Mouse (Mus musculus): ENCODE data around the gene Ero1l. TPM values are rescaled to one million over a fixed set of nuclear protein-coding genes. Genes with fewer than 3 reads are reported as not detected.

Gene Ero1l
- 42.2 and 48.3 TPM in 2 replicates for polyA plus RNA-seq (2015; fragmentation: Nextera tagmentation; extraction: Ambion mirVana)

- Histone ChIP-seq H3K27ac (peak within 1 kb of the TSS; percentile 95), H3K27me3 (replicated peaks) (no peaks in the 10 kb centered on the region), H3K4me2 (peak within 1 kb of the TSS; percentile 57), H3K4me1 (no peaks in the 10 kb centered on the region), H3K9ac (peak within 1 kb of the TSS; percentile 92), H3K4me3 (replicated peaks) (peak within 1 kb of the TSS; percentile 85), H3K9me3 (no peaks in the 10 kb centered on the region), H3K36me3 (no peaks in the 10 kb centered on the region)
- WGBS, result 2% methylated on average over 63 of the region's 74 CpGs
- ATAC-seq (ENCODE audit: insufficient read depth, low FRiP score, low read depth), result peak; percentile 96
Observed at GRCm38 (mm10) chr14:45318426-45319236, at the start of gene Ero1l. TSS of gene Ero1l (minus strand) at chr14:45318771.

GRCm38 (mm10) chr14:45365196-45365587 is 46.6 kb upstream of the Ero1l start:
- no peak overlapping the region for H3K4me2 ChIP-seq
- H3K9ac ChIP-seq, result no peak overlapping the region
- no peaks in the 10 kb centered on the region for H3K4me1 ChIP-seq
- H3K36me3 ChIP-seq, result peaks cover 10% of the 10 kb centered on the region
- H3K27me3 ChIP-seq (replicated peaks), result no peaks in the 10 kb centered on the region
- no peak for ATAC-seq (ENCODE audit: insufficient read depth, low FRiP score, low read depth)
- no peaks in the 10 kb centered on the region for H3K9me3 ChIP-seq
- no peak overlapping the region for H3K27ac ChIP-seq
- no peak overlapping the region for H3K4me3 ChIP-seq (replicated peaks)
- 87% methylated on average over 6 of the region's 6 CpGs for whole genome bisulfite sequencing

GRCm38 (mm10) chr14:45364211-45365195 is 45.9 kb upstream of the Ero1l start:
- Histone ChIP-seq H3K9me3 (no peaks in the 10 kb centered on the region), H3K4me1 (no peaks in the 10 kb centered on the region), H3K27ac (no peak overlapping the region), H3K36me3 (peaks cover 4% of the 10 kb centered on the region), H3K27me3 (replicated peaks) (no peaks in the 10 kb centered on the region), H3K4me3 (replicated peaks) (no peak overlapping the region), H3K9ac (no peak overlapping the region), H3K4me2 (no peak overlapping the region)
- 85% methylated on average over 16 of the region's 16 CpGs for WGBS
- no peak for ATAC-seq (ENCODE audit: insufficient read depth, low FRiP score, low read depth)

- Histone ChIP-seq H3K27me3 (replicated peaks) (no peaks in the 10 kb centered on the region), H3K4me1 (0 out of 2 replicates have a peak, but pooled peaks cover 3% of the 10 kb centered on the region), H3K36me3 (peaks cover 17% of the 10 kb centered on the region), H3K9ac (peak within 1 kb of the TSS; percentile 64), H3K4me3 (replicated peaks) (peak within 1 kb of the TSS; percentile 66), H3K4me2 (peak within 1 kb of the TSS; percentile 61), H3K27ac (peak within 1 kb of the TSS; percentile 68), H3K9me3 (no peaks in the 10 kb centered on the region)
- under 1% methylated on average over 62 of the region's 93 CpGs for WGBS
- ATAC-seq (ENCODE audit: insufficient read depth, low FRiP score, low read depth), result peak; percentile 99
Observed at GRCm38 (mm10) chr14:45350931-45351859, 32.6 kb upstream of the Ero1l start, which contains the start of gene Styx. TSS of gene Styx (plus strand) at chr14:45351093.

DNA sequence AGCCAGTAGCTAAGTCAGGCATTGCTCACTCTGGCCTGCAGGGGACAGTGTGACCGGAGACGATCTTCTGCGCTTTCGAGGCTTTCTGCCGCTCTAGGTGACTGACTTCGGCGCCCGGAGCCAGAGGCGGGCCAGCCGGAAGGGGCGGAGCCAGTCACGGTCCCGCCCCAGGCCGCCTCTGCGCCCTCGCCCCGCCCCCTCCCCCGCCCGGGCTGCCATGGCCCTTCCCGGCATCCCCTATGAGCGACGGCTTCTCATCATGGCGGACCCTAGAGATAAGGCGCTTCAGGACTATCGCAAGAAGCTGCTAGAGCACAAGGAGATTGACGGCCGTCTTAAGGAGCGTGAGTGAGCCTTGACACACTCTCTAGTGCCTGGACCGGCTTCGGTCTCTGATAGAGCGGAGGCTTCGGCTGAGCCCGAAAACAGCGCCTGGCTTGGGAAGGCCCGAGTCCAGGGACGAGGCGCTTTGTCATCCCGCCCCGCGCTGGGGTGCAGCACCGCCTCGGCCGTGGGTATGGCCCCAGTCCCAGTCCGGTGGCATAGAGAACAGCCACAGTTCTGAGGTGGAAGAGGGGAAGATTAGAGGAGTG is 11.1 kb upstream of the Ero1l start, which contains the start of gene Psmc6:
TSS of gene Psmc6 (plus strand) at position 200 of the 593 bp plus-strand sequence.
- WGBS, result under 1% methylated on average over 44 of the region's 44 CpGs
- ATAC-seq (ENCODE audit: insufficient read depth, low FRiP score, low read depth), result peak; percentile 96
- H3K9ac ChIP-seq, result peak within 1 kb of the TSS; percentile 83
- H3K36me3 ChIP-seq, result peaks cover 15% of the 10 kb centered on the region; the same call in 1 of the 2 replicates
- peak within 1 kb of the TSS; percentile 94 for H3K4me3 ChIP-seq (replicated peaks)
- peaks cover 2% of the 10 kb centered on the region; the same call in 1 of the 2 replicates for H3K4me1 ChIP-seq
- no peaks in the 10 kb centered on the region for H3K27me3 ChIP-seq (replicated peaks)
- peak within 1 kb of the TSS; percentile 80 for H3K27ac ChIP-seq
- peak within 1 kb of the TSS; percentile 58 for H3K4me2 ChIP-seq
- H3K9me3 ChIP-seq, result no peaks in the 10 kb centered on the region

- Histone ChIP-seq H3K4me3 (replicated peaks) (peak overlapping the region; percentile 94), H3K27me3 (replicated peaks) (no peaks in the 10 kb centered on the region), H3K27ac (peak overlapping the region; percentile 31; the same call in 1 of the 2 replicates), H3K9me3 (no peaks in the 10 kb centered on the region), H3K4me2 (peak overlapping the region; percentile 55), H3K4me1 (peaks cover 2% of the 10 kb centered on the region; the same call in 1 of the 2 replicates), H3K9ac (no peak overlapping the region), H3K36me3 (peaks cover 12% of the 10 kb centered on the region; the same call in 1 of the 2 replicates)
- 14% methylated on average over 8 of the region's 8 CpGs for WGBS
- 0 out of 2 replicates have a peak, but pooled peaks have one; percentile 1 for ATAC-seq (ENCODE audit: insufficient read depth, low FRiP score, low read depth)
Observed at GRCm38 (mm10) chr14:45329018-45329588, 10.5 kb upstream of the Ero1l start.

GRCm38 (mm10) chr14:45328072-45328713 is 9.6 kb upstream of the Ero1l start:
- Histone ChIP-seq H3K9ac (no peak overlapping the region), H3K27ac (no peak overlapping the region), H3K4me2 (no peak overlapping the region), H3K9me3 (no peaks in the 10 kb centered on the region), H3K4me3 (replicated peaks) (no peak overlapping the region), H3K4me1 (peaks cover 2% of the 10 kb centered on the region; the same call in 1 of the 2 replicates), H3K27me3 (replicated peaks) (no peaks in the 10 kb centered on the region), H3K36me3 (peaks cover 9% of the 10 kb centered on the region; the same call in 1 of the 2 replicates)
- ATAC-seq (ENCODE audit: insufficient read depth, low FRiP score, low read depth), result no peak
- 86% methylated on average over 4 of the region's 4 CpGs for WGBS

- ATAC-seq (ENCODE audit: insufficient read depth, low FRiP score, low read depth), result no peak
- Histone ChIP-seq H3K36me3 (no peaks in the 10 kb centered on the region), H3K4me2 (no peak overlapping the region), H3K4me1 (0 out of 2 replicates have a peak, but pooled peaks cover 2% of the 10 kb centered on the region), H3K4me3 (replicated peaks) (no peak overlapping the region), H3K27ac (no peak overlapping the region), H3K9ac (no peak overlapping the region), H3K9me3 (no peaks in the 10 kb centered on the region), H3K27me3 (replicated peaks) (no peaks in the 10 kb centered on the region)
Observed at GRCm38 (mm10) chr14:45325471-45325870, 6.9 kb upstream of the Ero1l start.

DNA sequence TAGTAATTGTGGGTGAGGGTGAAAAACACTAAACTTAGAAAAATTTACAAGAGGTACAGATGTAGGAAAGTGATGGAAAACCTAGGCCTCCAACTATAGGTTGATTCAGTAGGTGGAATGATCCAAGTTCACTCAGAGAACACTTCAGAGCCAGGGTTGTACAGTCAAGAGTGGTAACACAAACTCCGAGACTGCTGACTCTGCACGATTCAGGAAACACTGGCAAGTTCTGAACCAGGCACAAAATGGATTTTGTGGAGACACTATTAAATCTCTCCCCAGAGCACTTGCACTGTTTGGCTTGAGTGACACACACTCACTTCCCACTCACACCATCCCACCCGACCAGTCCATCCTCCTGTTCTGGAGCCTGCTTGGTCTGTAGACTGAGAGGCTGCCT is 4.7 kb upstream of the Ero1l start:
- 79% methylated on average over 3 of the region's 3 CpGs for WGBS

DNA sequence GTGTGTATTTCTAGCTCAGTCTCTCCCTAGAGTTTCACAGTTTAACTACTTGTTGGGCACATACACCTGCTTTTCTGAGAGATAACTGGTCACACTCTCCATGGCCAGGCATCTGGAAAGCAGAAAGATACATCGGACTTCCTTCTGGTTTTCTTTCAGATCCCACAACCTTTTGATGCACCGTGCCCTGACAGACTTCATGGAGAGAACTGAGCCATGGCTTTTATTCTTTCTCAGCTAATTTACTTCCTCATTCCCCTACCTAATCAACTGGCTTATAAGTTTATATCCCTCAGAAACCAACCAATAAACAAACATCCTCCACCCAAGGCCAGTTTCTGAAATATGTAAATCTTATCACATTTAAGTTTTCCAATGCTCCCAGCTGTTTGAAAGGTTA is 3.9 kb upstream of the Ero1l start:
- H3K36me3 ChIP-seq, result no peaks in the 10 kb centered on the region
- 88% methylated on average over 2 of the region's 2 CpGs for WGBS
- no peaks in the 10 kb centered on the region for H3K4me1 ChIP-seq
- no peak overlapping the region for H3K27ac ChIP-seq
- ATAC-seq (ENCODE audit: insufficient read depth, low FRiP score, low read depth), result no peak
- no peak overlapping the region for H3K4me2 ChIP-seq
- H3K9me3 ChIP-seq, result no peaks in the 10 kb centered on the region
- no peak overlapping the region for H3K9ac ChIP-seq
- H3K4me3 ChIP-seq (replicated peaks), result no peak overlapping the region
- H3K27me3 ChIP-seq (replicated peaks), result no peaks in the 10 kb centered on the region

More for the DNA sequence above, 4.7 kb upstream of the Ero1l start:
- no peaks in the 10 kb centered on the region for H3K27me3 ChIP-seq (replicated peaks)
- no peak overlapping the region for H3K4me2 ChIP-seq
- no peaks in the 10 kb centered on the region for H3K4me1 ChIP-seq
- H3K9ac ChIP-seq, result no peak overlapping the region
- H3K27ac ChIP-seq, result no peak overlapping the region
- no peak overlapping the region for H3K4me3 ChIP-seq (replicated peaks)
- no peak for ATAC-seq (ENCODE audit: insufficient read depth, low FRiP score, low read depth)
- no peaks in the 10 kb centered on the region for H3K9me3 ChIP-seq
- no peaks in the 10 kb centered on the region for H3K36me3 ChIP-seq

Measured in stomach, embryonic 15.5 days (tissue).